Mouse (Mus musculus): ENCODE data around the gene B2m.
"Not testable (repeated sequence)": the region's sequence is repeated elsewhere in the genome, so short reads cannot be mapped to it uniquely, and the experiment has no call there.

The B2m gene

GRCm38 (mm10) chr2:122147508-122148241, at the start of gene B2m:
B2m (plus strand) TSS chr2:122147686.
- peak; percentile 93 to 95 for DNase-seq (ENCODE audit: low spot score in 2 of 2)

- DNase-seq (ENCODE audit: low spot score in 2 of 2), result not testable (repeated sequence)
Observed at GRCm38 (mm10) chr2:122097686-122098085, 49.8 kb upstream of the B2m start.

- DNase-seq (ENCODE audit: low spot score in 2 of 2), result peak in 1 of 2 experiments; percentile 64
Observed at GRCm38 (mm10) chr2:122102070-122102469, 45.4 kb upstream of the B2m start.

GRCm38 (mm10) chr2:122108101-122108500, 39.4 kb upstream of the B2m start:
- DNase-seq (ENCODE audit: low spot score in 2 of 2), result no peak

GRCm38 (mm10) chr2:122109714-122110113, 37.8 kb upstream of the B2m start:
- DNase-seq (ENCODE audit: low spot score in 2 of 2), result no peak

GRCm38 (mm10) chr2:122116888-122117287, 30.6 kb upstream of the B2m start:
- DNase-seq (ENCODE audit: low spot score in 2 of 2), result no peak

- peak; percentile 90 to 97 for DNase-seq (ENCODE audit: low spot score in 2 of 2)
Observed at GRCm38 (mm10) chr2:122117961-122118958, 29.2 kb upstream of the B2m start, which contains the start of gene Spg11. Spg11 (minus strand) TSS chr2:122118386.

- DNase-seq (ENCODE audit: low spot score in 2 of 2), result peak in 1 of 2 experiments; percentile 31
Observed at GRCm38 (mm10) chr2:122125680-122126572, 21.6 kb upstream of the B2m start.

GRCm38 (mm10) chr2:122126765-122127347, 20.6 kb upstream of the B2m start:
- DNase-seq (ENCODE audit: low spot score in 2 of 2), result no peak

- no peak for DNase-seq (ENCODE audit: low spot score in 2 of 2)
Observed at GRCm38 (mm10) chr2:122127635-122128034, 19.9 kb upstream of the B2m start.

- no peak for DNase-seq (ENCODE audit: low spot score in 2 of 2)
Observed at GRCm38 (mm10) chr2:122132078-122132477, 15.4 kb upstream of the B2m start.

- DNase-seq (ENCODE audit: low spot score in 2 of 2), result no peak
Observed at GRCm38 (mm10) chr2:122132618-122133017, 14.9 kb upstream of the B2m start.

- peak in 1 of 2 experiments; percentile 73 for DNase-seq (ENCODE audit: low spot score in 2 of 2)
Observed at GRCm38 (mm10) chr2:122137839-122138465, 9.5 kb upstream of the B2m start.

GRCm38 (mm10) chr2:122140815-122141214, 6.7 kb upstream of the B2m start:
- DNase-seq (ENCODE audit: low spot score in 2 of 2), result no peak

- no peak for DNase-seq (ENCODE audit: low spot score in 2 of 2)
Observed at GRCm38 (mm10) chr2:122141332-122141967, 6.0 kb upstream of the B2m start.

- no peak for DNase-seq (ENCODE audit: low spot score in 2 of 2)
Observed at GRCm38 (mm10) chr2:122143111-122143510, 4.4 kb upstream of the B2m start.

GRCm38 (mm10) chr2:122145756-122146155, 1.7 kb upstream of the B2m start:
- no peak for DNase-seq (ENCODE audit: low spot score in 2 of 2)

GRCm38 (mm10) chr2:122146687-122147086, 799 bp upstream of the B2m start:
- DNase-seq (ENCODE audit: low spot score in 2 of 2), result peak in 1 of 2 experiments; percentile 38

- peak; percentile 58 to 80 for DNase-seq (ENCODE audit: low spot score in 2 of 2)
Observed at GRCm38 (mm10) chr2:122148242-122148917, 894 bp downstream of the B2m start.

Measured in spleen, postnatal 10 days (tissue).